Mouse (Mus musculus): ENCODE results near the gene Bcas3.

GRCm38 (mm10) chr11:85505811-85506210 lies 152.8 kb downstream of the Bcas3 start:
- no peak for TF ChIP-seq CTCF (IDR thresholded peaks at IDR 0.05; ENCODE audit: low read depth, low read length)
- no peak for TF ChIP-seq TAL1 (conservative IDR thresholded peaks at IDR 0.05; ENCODE audit: low read depth, low read length)
- TF ChIP-seq GATA2 (IDR thresholded peaks at IDR 0.05; ENCODE audit: borderline replicate concordance, low read depth, low read length) = no peak

Data from G1E (cell line).